ENCODE assay signal across 10 mouse cellular contexts in genomic region chr10:45468180-45468915, GRCm38 (mm10). TPM values are rescaled to one million over a fixed set of nuclear protein-coding genes. Genes with fewer than 3 reads are reported as not detected.
A peak's percentile ranks its signal among the peaks of the same experiment; 100 is the strongest.
DNase-seq lines count a peak whose midpoint lies in the region; ATAC-seq and TF ChIP-seq lines count a peak whose summit lies in the region.
"Had no signal": no experiment of that assay in that cellular context is flagged by ENCODE, and none has a peak within 500 bp of the region (broad histone marks: within the 10 kb centered on the region; RNA-seq: fewer than 3 reads in every experiment).

No protein-coding gene starts in this region.

- H3K4me3 ChIP-seq in hindbrain, embryonic 10.5 days = peak overlapping the region; percentile 69
- no peak overlapping the region for H3K4me3 ChIP-seq in hindbrain, embryonic 16.5 days (ENCODE audit: low read length)
- H3K4me3 ChIP-seq in ES-E14 (ENCODE audit: insufficient read depth in 1 of 2, low read depth in 1 of 2, low read length in 2 of 2, poor library complexity in 1 of 2, severe bottlenecking in 1 of 2) = peak overlapping the region in 1 of 2 experiments; percentile 64; a peak in 2 of 4 replicates
- H3K4me3 ChIP-seq in forebrain, embryonic 14.5 days (ENCODE audit: low read depth, low read length) = no peak overlapping the region
- peak overlapping the region; percentile 50 for H3K4me3 ChIP-seq in liver, embryonic 15.5 days (replicated peaks)

- peak overlapping the region; percentile 74 for H3K27ac ChIP-seq in hindbrain, embryonic 10.5 days
- no peak overlapping the region for H3K27ac ChIP-seq in hindbrain, embryonic 16.5 days (ENCODE audit: low read depth, low read length)
- no peak overlapping the region for H3K27ac ChIP-seq in ES-E14 (ENCODE audit: insufficient read depth, low read depth, low read length, poor library complexity, severe bottlenecking)
- H3K27ac ChIP-seq in forebrain, embryonic 14.5 days (ENCODE audit: low read depth, low read length) = no peak overlapping the region
- H3K27ac ChIP-seq in liver, embryonic 15.5 days (replicated peaks) = peak overlapping the region; percentile 10; the same call in 1 of the 2 replicates

- in situ Hi-C loops in ES-E14 (cut with MboI; ENCODE audit: low sequenced_read_pairs in 2 of 2, unreplicated experiment in 2 of 2) = no loop called here

- no peak for ATAC-seq in hindbrain, embryonic 16.5 days
- ATAC-seq in forebrain, embryonic 14.5 days = no peak
- ATAC-seq in liver, embryonic 15.5 days (ENCODE audit: insufficient read depth) = no peak

- H3K9me3 ChIP-seq in hindbrain, embryonic 10.5 days = no peaks in the 10 kb centered on the region
- no peaks in the 10 kb centered on the region for H3K9me3 ChIP-seq in hindbrain, embryonic 16.5 days (ENCODE audit: control insufficient read depth, low read length)
- H3K9me3 ChIP-seq in ES-E14 (ENCODE audit: control insufficient read depth, insufficient read depth, low read depth, low read length) = no peaks in the 10 kb centered on the region
- no peaks in the 10 kb centered on the region for H3K9me3 ChIP-seq in forebrain, embryonic 14.5 days (replicated peaks; ENCODE audit: control insufficient read depth, low read length)
- H3K9me3 ChIP-seq in liver, embryonic 15.5 days (replicated peaks) = no peaks in the 10 kb centered on the region

- no peak overlapping the region for H3K9ac ChIP-seq in hindbrain, embryonic 16.5 days (ENCODE audit: low read depth, low read length)
- H3K9ac ChIP-seq in ES-E14 (ENCODE audit: insufficient read depth, low read depth, low read length, poor library complexity, severe bottlenecking) = no peak overlapping the region
- no peak overlapping the region for H3K9ac ChIP-seq in forebrain, embryonic 14.5 days (ENCODE audit: low read length)
- H3K9ac ChIP-seq in liver, embryonic 15.5 days = peak overlapping the region; percentile 21; the same call in 1 of the 2 replicates

- DNase-seq in hindbrain, embryonic 10.5 days (ENCODE audit: low spot score) = no peak
- no peak for DNase-seq in ES-E14 (ENCODE audit: low read depth, low spot score)
- DNase-seq in forebrain, embryonic 14.5 days (ENCODE audit: low spot score) = no peak
- no peak for DNase-seq in cerebellum, postnatal 25 days
- DNase-seq in adrenal gland, adult 18-20 months (ENCODE audit: low spot score in 2 of 2) = no peak
- DNase-seq in thymus, postnatal 4 days = no peak
- DNase-seq: kidney, postnatal 4 days had no signal

- H3K4me1 ChIP-seq in hindbrain, embryonic 10.5 days (replicated peaks) = peaks cover 45% of the 10 kb centered on the region
- peaks cover 5% of the 10 kb centered on the region for H3K4me1 ChIP-seq in hindbrain, embryonic 16.5 days (ENCODE audit: control insufficient read depth, insufficient read depth, low read depth, low read length)
- peaks cover 0 to 1% of the 10 kb centered on the region in 2 experiments; a peak in 2 of 4 replicates for H3K4me1 ChIP-seq in ES-E14 (ENCODE audit: control insufficient read depth in 2 of 2, insufficient read depth in 2 of 2, low read length in 2 of 2, poor library complexity in 1 of 2)
- H3K4me1 ChIP-seq in forebrain, embryonic 14.5 days (ENCODE audit: control insufficient read depth, insufficient read depth, low read length) = peaks cover 3% of the 10 kb centered on the region; the same call in 1 of the 2 replicates
- peaks cover 34% of the 10 kb centered on the region for H3K4me1 ChIP-seq in liver, embryonic 15.5 days (replicated peaks)

- H3K4me2 ChIP-seq in hindbrain, embryonic 16.5 days (ENCODE audit: low read length) = no peak overlapping the region; the same call in 1 of the 2 replicates
- peak overlapping the region; percentile 63 for H3K4me2 ChIP-seq in forebrain, embryonic 14.5 days (ENCODE audit: low read length)
- H3K4me2 ChIP-seq in liver, embryonic 15.5 days = peak overlapping the region; percentile 75

- peaks cover 6% of the 10 kb centered on the region; the same call in 1 of the 2 replicates for H3K36me3 ChIP-seq in hindbrain, embryonic 10.5 days
- no peaks in the 10 kb centered on the region for H3K36me3 ChIP-seq in hindbrain, embryonic 16.5 days (ENCODE audit: control insufficient read depth, insufficient read depth, low read length)
- H3K36me3 ChIP-seq in ES-E14 (ENCODE audit: control insufficient read depth, insufficient read depth, low read length, poor library complexity, severe bottlenecking) = no peaks in the 10 kb centered on the region
- no peaks in the 10 kb centered on the region for H3K36me3 ChIP-seq in forebrain, embryonic 14.5 days (ENCODE audit: control insufficient read depth, insufficient read depth, low read length)
- H3K36me3 ChIP-seq in liver, embryonic 15.5 days (replicated peaks) = no peaks in the 10 kb centered on the region

- H3K27me3 ChIP-seq in hindbrain, embryonic 10.5 days (ENCODE audit: insufficient read depth, poor library complexity, severe bottlenecking) = no peaks in the 10 kb centered on the region
- H3K27me3 ChIP-seq in hindbrain, embryonic 16.5 days (replicated peaks; ENCODE audit: control insufficient read depth, insufficient read depth, low read length) = peaks cover 5% of the 10 kb centered on the region; the same call in 1 of the 2 replicates
- peaks cover 16% of the 10 kb centered on the region for H3K27me3 ChIP-seq in forebrain, embryonic 14.5 days (replicated peaks; ENCODE audit: control insufficient read depth, insufficient read depth, low read length)
- H3K27me3 ChIP-seq in liver, embryonic 15.5 days = no peaks in the 10 kb centered on the region; the same call in 1 of the 2 replicates

- WGBS in hindbrain, embryonic 10.5 days = 48% methylated on average over 4 of the region's 4 CpGs
- 44% methylated on average over 4 of the region's 4 CpGs for WGBS in hindbrain, embryonic 16.5 days
- 42% methylated on average over 4 of the region's 4 CpGs for WGBS in forebrain, embryonic 14.5 days
- 16% methylated on average over 4 of the region's 4 CpGs for WGBS in liver, embryonic 15.5 days (ENCODE audit: insufficient replicate concordance)

TF ChIP-seq in ES-E14, 5 proteins besides CTCF, POLR2A, EP300 and RAD21:
- no peak for TF ChIP-seq MAFK (IDR thresholded peaks at IDR 0.05; ENCODE audit: insufficient read depth, low read depth, low read length)
- no peak for TF ChIP-seq HCFC1 (IDR thresholded peaks at IDR 0.05; ENCODE audit: borderline replicate concordance, insufficient read depth, low read length)
- peak; percentile 60; the same call in 1 of the 2 replicates for TF ChIP-seq ZNF384 (IDR thresholded peaks at IDR 0.05; ENCODE audit: low read depth, low read length)
- no peak for TF ChIP-seq ZC3H11A (IDR thresholded peaks at IDR 0.05; ENCODE audit: borderline replicate concordance, low read depth, low read length)

RNA-seq across cellular contexts. Expression of gene Lin28b, which starts 17.8 kb away (rescaled TPM):
- polyA plus RNA-seq in hindbrain, embryonic 10.5 days (2016; fragmentation: Nextera tagmentation; extraction: Ambion mirVana) = 19.9 and 40.8 TPM in 2 replicates
- 6.2 and 7.0 TPM in 2 replicates for polyA plus RNA-seq in hindbrain, embryonic 16.5 days (2015; fragmentation: Nextera tagmentation; extraction: Ambion mirVana)
- 26.9 and 30.1 TPM in 2 replicates for total RNA-seq in ES-E14 (2012; rRNA removed)
- polyA plus RNA-seq in forebrain, embryonic 14.5 days (2014; fragmentation: Nextera tagmentation; extraction: Ambion mirVana) = 3.7 and 4.3 TPM in 2 replicates
- 5.3 and 6.0 TPM in 2 replicates for polyA plus RNA-seq in liver, embryonic 15.5 days (2015; fragmentation: Nextera tagmentation; extraction: Ambion mirVana)
- total RNA-seq in adrenal gland, adult 18-20 months (2021) = under 1 TPM in 1 of 2 experiments, not detected in 1; 0.06 TPM
- polyA plus RNA-seq: spleen, adult 2 months had no signal

Comparison
In these comparisons a context has a peak if more than half of its experiments do, and no peak if none do; other contexts are left out.
1. H3K27ac ChIP-seq: peak in hindbrain, embryonic 10.5 days (single experiment) and liver, embryonic 15.5 days (single experiment); none in hindbrain, embryonic 16.5 days (single experiment), ES-E14 (single experiment) and forebrain, embryonic 14.5 days (single experiment).
2. H3K4me3 ChIP-seq: peak in hindbrain, embryonic 10.5 days (single experiment) and liver, embryonic 15.5 days (single experiment); none in hindbrain, embryonic 16.5 days (single experiment) and forebrain, embryonic 14.5 days (single experiment).